Mouse (Mus musculus) c-Kit-positive CD71-negative TER-119-negative erythroid progenitor cells, embryonic 14.5 days (primary cell): ENCODE data around the gene Sema6d.
"Not testable (repeated sequence)": the region's sequence is repeated elsewhere in the genome, so short reads cannot be mapped to it uniquely, and the experiment has no call there.

ENCODE experiments used
- DNase-seq: peaks from one replicate; pipeline ENCODE4 v3.0.0-alpha.2; 2013; ENCODE audit warnings: low read depth

The Sema6d gene

DNA sequence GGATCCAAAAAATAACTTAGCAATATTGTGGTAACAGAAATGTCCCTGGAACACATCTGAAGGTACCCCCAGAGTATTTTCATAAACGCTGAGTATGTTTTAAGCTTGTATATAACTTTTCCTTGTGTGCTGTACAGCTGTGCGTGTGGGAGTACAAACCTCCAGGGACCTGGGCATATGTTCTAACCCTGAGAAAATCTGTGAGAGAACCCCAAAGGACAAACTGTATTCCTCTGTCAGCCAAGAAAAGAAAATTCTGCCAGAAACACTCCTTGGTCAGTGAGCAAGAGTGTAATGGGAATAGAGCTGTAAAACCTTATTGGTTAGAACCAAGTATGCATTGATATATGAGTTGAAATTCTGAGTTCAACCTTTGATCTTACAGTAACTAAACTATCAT is 203.8 kb downstream of the Sema6d start:
- no peak for DNase-seq

DNA sequence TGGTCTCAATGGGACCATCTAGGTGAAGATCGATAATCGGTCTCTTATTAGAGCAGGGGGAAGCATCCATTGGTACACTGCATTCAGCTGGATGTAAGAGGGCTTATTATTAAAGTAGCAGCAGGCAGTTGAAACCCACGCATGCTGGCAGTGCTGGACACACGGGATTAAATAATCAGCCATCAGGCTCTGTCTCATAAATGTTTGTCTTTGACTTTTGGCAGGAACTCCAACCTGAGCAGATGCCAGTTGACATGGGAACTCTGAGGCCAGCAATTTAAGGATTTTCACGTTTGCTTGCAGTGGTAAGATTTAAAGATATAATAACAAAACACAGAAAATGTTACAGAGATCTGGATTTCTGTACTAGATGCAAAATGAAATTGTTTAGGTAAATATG is 208.6 kb downstream of the Sema6d start:
- no peak for DNase-seq

- DNase-seq: peak; percentile 32
Measured at GRCm38 (mm10) chr2:124298872-124299271, 209.1 kb downstream of the Sema6d start.

DNA sequence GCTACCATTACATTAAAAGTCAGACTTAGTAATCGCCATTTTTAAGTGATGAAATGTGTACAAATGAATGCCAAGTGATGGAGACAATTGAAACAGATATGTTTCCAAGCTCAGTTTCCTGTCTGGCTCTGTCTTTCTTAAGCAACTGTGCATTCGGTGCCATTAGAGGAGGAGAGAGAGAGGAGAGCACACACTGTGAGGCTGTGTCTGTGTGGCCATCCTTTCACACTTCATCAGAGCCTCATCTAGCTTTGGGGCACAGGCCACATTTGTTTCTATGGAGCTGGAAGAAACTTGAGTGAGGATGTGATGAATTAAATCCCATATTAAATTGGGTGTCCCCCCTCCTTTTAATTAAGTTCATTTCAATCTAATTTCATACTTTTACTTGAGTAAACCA is 218.8 kb downstream of the Sema6d start:
- DNase-seq: no peak

- no peak for DNase-seq
Measured at GRCm38 (mm10) chr2:124309361-124310128, 219.8 kb downstream of the Sema6d start.

- DNase-seq: no peak
Measured at GRCm38 (mm10) chr2:124322528-124323215, 232.9 kb downstream of the Sema6d start.

DNA sequence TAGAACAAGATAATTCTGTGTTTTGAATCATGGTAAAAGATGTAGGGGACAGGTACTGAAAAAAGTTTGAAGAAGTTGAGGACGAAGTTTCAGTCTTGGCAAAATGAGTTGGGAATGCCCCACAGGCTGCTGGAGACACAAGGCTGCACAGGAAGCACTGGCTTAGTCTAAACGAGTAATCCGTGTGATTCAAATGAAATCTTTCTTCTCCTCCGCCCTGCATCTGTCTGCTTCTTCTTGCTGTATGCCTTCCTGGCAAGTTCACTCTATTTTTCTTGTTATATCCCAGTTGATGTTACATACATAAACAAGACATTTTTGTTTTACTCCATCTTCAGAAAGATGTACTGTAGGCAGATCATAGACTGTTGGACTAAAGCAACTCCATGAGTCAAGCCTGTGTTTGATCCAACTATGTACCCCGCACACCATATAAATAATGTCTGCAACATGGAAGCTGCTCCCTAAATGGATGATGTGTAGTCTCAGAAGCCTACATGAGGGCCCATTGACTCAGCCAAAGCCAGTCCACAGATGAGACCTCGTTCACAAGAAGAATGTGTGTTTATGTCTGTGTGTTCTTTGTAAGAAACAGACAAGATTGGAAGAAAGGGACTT is 234.4 kb downstream of the Sema6d start:
- no peak for DNase-seq

- no peak for DNase-seq
Measured at GRCm38 (mm10) chr2:124329473-124330130, 239.8 kb downstream of the Sema6d start.

DNA sequence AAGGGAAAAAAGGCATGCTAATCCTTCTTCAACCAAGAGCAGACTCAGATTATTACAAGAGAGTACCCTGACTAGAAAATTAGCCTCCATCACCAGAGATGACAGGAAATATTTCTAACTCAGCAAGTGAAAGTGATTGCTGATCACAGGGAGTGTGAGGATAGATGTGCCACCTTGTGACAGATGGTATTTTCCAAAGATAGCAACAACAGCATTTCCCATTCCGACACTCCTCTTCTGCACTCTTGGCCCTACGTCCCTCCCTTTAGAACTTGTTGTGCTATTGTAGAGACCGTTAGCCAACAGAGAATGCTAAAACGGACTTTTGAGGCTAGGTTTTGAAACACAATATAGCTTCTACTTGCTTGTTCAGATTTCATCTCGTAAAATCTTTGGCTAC is 243.1 kb downstream of the Sema6d start:
- DNase-seq: no peak

- DNase-seq: not testable (repeated sequence)
Measured at GRCm38 (mm10) chr2:124334655-124335054, 244.9 kb downstream of the Sema6d start.

DNA sequence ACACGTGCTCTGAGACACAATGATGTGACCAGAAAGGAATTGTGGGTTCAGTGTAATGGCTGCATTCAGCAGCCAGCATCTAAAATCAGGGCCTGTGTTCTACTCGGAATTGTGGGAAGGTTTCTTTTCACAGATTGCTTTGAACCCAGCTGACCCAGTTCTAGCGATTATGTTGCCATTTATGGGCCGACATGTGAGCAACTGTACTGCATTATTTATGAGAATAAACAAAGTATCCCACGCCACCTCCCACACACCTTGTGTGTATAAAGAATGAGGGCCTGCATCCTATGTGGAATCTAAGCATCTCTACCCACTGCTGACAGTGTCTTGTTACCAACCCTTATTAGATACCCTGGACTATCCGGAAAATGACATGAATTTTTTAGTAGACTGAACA is 248.5 kb downstream of the Sema6d start:
- no peak for DNase-seq

GRCm38 (mm10) chr2:124354191-124354590 is 264.4 kb downstream of the Sema6d start:
- no peak for DNase-seq

DNA sequence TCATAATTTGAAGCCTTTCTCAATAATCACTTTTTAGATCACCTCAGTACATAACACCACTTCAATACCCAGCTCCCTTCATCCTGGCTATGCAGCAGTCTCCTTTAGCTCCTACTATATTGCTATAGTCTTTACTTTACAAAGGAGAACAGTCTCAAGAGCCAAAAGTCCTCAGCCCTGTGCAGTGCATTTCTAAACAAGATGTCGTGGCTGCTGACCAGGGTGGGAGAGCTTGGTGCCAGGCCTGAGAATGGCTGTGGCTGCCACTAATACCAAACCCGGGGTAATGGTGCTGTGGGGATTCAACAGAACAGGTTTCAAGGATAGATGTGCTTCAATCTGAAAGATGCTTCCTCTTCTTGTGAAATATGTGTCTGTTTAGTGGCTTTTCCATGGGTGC is 264.9 kb downstream of the Sema6d start:
- DNase-seq: no peak

DNA sequence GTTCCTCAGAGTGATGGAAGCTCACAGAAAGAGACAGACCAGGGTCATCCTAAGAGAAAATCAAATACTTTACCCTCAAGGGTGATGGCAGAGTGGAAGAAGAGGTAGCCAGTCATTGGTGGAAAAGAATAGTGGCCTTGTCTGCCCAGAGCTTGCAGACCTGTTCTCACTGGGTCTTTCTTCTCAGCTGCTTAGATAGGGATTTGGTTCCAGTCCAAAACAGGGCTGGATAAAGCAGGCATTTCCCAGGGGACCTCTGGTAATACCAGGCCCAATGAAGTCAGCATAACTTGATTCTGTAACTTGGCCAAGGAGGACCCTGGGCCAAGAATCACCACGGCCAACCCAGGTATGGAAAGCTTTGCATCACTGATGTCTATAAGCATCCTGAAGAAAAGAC is 279.5 kb downstream of the Sema6d start:
- DNase-seq: no peak

- DNase-seq: no peak
Measured at GRCm38 (mm10) chr2:124369991-124370390, 280.2 kb downstream of the Sema6d start.

DNA sequence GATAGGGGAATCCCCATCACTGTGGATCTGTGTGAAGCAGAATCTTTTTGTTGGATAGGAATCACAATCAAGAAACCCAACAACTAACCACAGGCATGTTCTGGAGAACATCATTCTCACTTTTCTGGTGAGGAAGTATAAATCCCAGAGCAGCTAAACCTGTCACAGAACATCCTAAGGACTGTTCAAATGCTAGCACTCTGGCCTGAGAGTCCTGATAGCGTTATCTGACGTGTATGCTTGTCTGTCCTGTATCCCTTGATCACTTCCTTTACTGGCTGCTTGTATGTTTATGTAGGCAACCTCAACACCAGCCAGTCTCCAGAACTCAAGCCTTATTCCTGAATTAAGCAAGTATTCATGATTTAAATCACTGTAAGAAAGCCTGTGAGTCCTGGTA is 281.6 kb downstream of the Sema6d start:
- no peak for DNase-seq

GRCm38 (mm10) chr2:124385053-124385452 is 295.3 kb downstream of the Sema6d start:
- no peak for DNase-seq

- no peak for DNase-seq
Measured at GRCm38 (mm10) chr2:124385722-124386121, 296.0 kb downstream of the Sema6d start.

DNA sequence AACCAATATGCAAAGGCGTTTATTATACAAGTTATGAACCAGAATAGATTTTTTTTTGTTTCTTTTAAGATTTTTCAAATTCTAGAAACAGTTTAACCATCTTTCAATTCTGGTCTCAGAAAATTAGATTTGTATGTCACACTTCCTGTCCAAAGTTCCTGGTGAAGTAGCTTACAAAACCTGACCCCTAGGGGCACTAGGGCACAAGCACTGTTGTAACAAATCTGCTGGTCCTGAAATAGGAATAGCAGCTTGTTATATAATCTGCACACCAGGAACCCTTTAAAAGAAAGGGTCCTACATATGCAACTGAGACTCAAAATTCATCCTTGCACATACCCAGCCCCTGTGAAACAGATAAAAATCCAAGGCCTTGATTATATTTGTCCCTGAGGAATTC is 298.5 kb downstream of the Sema6d start:
- no peak for DNase-seq

DNA sequence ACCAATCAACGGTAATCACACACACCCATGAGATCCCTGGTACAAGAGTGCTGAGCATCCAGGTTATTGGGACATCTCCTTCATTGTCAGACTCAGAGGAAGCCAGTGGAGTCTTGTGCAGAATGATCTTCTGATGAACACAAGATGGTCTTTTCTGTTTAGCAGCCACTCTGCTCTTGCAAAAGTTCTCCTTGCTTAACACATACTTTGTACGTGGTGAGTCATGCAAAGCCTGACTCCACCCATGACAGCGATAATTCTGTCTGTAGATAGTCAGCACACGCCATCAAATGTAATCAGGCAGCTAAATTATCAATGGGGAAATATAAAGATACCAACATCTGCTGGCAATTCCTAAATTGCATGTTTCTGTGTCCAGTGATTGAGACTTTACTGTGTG is 307.0 kb downstream of the Sema6d start:
- no peak for DNase-seq

- DNase-seq: no peak
Measured at GRCm38 (mm10) chr2:124397304-124397703, 307.5 kb downstream of the Sema6d start.

DNA sequence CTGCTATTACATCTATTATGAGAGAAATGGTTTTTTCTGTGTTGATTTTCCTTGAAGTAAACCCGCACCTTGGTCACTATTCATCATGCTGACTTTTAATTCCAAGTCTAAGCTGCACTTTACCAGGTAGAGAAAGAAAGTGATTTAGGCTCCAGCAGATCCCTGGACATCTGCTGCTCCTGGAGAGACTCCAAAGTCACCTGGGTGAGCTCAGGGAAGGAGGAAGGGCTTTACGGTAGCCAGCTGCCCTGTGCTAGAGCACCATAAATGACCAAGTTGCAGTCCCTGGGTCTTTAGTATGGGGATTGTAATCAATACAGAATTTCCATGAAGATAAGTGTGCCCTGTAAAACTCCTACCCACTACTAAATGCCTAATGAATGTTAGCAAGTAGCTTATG is 309.8 kb downstream of the Sema6d start:
- no peak for DNase-seq
